Mouse (Mus musculus) forebrain, embryonic 15.5 days (tissue): Measurements from ENCODE around the gene Slc39a3. TPM values are rescaled to one million over a fixed set of nuclear protein-coding genes. Genes with fewer than 3 reads are reported as not detected.

ENCODE experiments used
- ATAC-seq: fragments of 200-750 bp; cut with Nextera tagmentation; replicated peaks from 2 replicates; pipeline ENCODE4 v1.8.0; 2017; ENCODE audit warnings: mild to moderate bottlenecking, moderate TSS enrichment, moderate library complexity
- H3K27ac ChIP-seq: fragments of 300-500 bp; sonication (generic); replicated peaks from 2 replicates; pipeline ENCODE4 v1.5.1; 2015; ENCODE audit warnings: mild to moderate bottlenecking, inconsistent platforms
- H3K27me3 ChIP-seq: fragments of 300-500 bp; sonication (generic); 2 replicates; pipeline ENCODE4 v1.6.1; 2015; ENCODE audit warnings: inconsistent platforms
- H3K36me3 ChIP-seq: fragments of 300-500 bp; sonication (generic); 2 replicates; pipeline ENCODE4 v1.6.1; 2015; ENCODE audit warnings: mild to moderate bottlenecking, inconsistent platforms
- H3K4me1 ChIP-seq: fragments of 300-500 bp; sonication (generic); 2 replicates; pipeline ENCODE4 v1.6.1; 2015; ENCODE audit warnings: inconsistent platforms
- H3K4me2 ChIP-seq: fragments of 300-500 bp; sonication (generic); replicated peaks from 2 replicates; pipeline ENCODE4 v1.6.1; 2015; ENCODE audit warnings: mild to moderate bottlenecking, inconsistent platforms
- H3K4me3 ChIP-seq: fragments of 300-500 bp; sonication (generic); 2 replicates; pipeline ENCODE4 v1.5.1; 2015; ENCODE audit warnings: mild to moderate bottlenecking, inconsistent platforms
- H3K9ac ChIP-seq: fragments of 300-500 bp; sonication (generic); replicated peaks from 2 replicates; pipeline ENCODE4 v1.6.1; 2015; ENCODE audit warnings: mild to moderate bottlenecking, inconsistent platforms
- H3K9me3 ChIP-seq: fragments of 300-500 bp; sonication (generic); 2 replicates; pipeline ENCODE4 v1.6.1; 2016; ENCODE audit warnings: inconsistent platforms
- WGBS: fragments of 180-500 bp; shearing (Covaris S2); methylation state at CpG from one replicate; pipeline ENCODE4 v1.1.7; 2015; ENCODE audit warnings: mixed read lengths; 5-methylcytosine and 5-hydroxymethylcytosine counted together
- polyA plus RNA-seq: library from polyadenylated mRNA; unstranded; fragments of >200 nt; fragmentation: Nextera tagmentation; extraction: Ambion mirVana; gene quantifications from 2 replicates; pipeline ENCODE4 v1.2.1, GENCODE M21; 2015

The Slc39a3 gene
- polyA plus RNA-seq, 1 experiment from 2014 or later = 46.3 TPM

DNA sequence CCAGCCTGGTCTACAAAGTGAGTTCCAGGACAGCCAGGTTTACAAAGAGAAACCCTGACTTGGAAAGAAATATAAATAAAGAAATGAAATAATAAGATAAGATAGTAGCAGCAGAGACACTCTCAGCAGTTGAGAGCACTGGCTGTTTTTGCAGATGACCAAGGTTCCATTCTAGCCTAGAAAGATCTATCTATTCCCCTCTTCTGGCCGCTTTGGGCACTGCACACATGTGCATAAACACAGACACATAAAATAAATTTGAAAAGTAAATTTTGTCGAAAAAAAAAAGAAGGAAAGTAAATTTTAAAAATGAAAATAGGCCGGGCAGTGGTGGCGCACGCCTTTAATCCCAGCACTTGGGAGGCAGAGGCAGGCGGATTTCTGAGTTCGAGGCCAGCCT is 975 bp downstream of the Slc39a3 start:
- no peaks in the 10 kb centered on the region for H3K27me3 ChIP-seq
- no peak overlapping the region for H3K27ac ChIP-seq
- H3K4me3 ChIP-seq = no peak overlapping the region
- 82% methylated on average over 7 of the region's 7 CpGs for WGBS
- H3K36me3 ChIP-seq = peaks cover 18% of the 10 kb centered on the region
- H3K4me1 ChIP-seq = peaks cover 14% of the 10 kb centered on the region
- H3K4me2 ChIP-seq = no peak overlapping the region
- no peak overlapping the region for H3K9ac ChIP-seq
- no peaks in the 10 kb centered on the region for H3K9me3 ChIP-seq
- no peak for ATAC-seq

DNA sequence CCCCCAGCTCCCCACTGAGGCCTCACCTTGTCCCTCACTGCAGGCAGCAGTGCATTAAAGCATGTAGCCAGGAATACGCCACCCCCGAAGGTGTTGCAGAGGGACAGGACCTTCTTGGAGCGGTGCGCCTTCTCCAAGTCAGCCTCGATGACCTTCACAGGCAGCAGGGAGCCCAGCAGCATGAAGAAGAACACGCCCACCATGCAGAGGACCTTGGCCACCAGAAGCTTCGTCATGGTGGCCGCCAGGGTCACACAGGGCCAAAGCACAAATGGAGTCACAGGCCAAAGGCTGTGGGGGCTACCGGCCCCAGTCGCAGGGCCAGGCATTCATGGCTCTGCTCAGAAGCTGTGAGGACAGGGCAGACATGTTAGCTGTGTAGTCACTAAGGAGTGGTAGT is 3.6 kb downstream of the Slc39a3 start:
- H3K36me3 ChIP-seq = peaks cover 28% of the 10 kb centered on the region
- 82% methylated on average over 10 of the region's 10 CpGs for WGBS
- H3K9ac ChIP-seq = no peak overlapping the region
- peaks cover 21% of the 10 kb centered on the region for H3K4me1 ChIP-seq
- H3K9me3 ChIP-seq = no peaks in the 10 kb centered on the region
- ATAC-seq = no peak
- no peaks in the 10 kb centered on the region for H3K27me3 ChIP-seq
- H3K27ac ChIP-seq = no peak overlapping the region
- H3K4me3 ChIP-seq = no peak overlapping the region
- H3K4me2 ChIP-seq = no peak overlapping the region

DNA sequence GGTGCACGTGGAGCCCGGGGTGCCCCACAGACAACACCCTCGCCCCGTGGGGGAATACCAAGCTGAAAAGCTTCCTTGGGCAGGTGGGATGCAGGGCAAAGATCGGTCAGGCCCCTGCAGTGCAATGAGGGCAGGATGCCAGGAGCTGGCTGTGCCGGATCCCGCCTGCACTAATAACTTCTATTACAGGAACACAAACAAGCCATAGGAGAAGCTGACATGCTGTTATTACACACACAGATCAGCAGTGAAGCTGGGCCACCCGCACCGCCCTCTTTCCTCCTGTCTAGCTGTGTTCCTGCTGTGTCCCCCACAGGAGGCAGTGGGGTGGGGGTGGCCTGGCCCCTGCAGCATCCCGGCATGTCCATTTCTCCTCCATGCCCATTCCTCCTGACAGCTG is 8.2 kb downstream of the Slc39a3 start:
- Histone ChIP-seq H3K9me3 (no peaks in the 10 kb centered on the region), H3K4me1 (peaks cover 26% of the 10 kb centered on the region), H3K9ac (no peak overlapping the region), H3K4me3 (no peak overlapping the region), H3K4me2 (no peak overlapping the region), H3K36me3 (peaks cover 28% of the 10 kb centered on the region), H3K27ac (no peak overlapping the region), H3K27me3 (0 out of 2 replicates have a peak, but pooled peaks cover 3% of the 10 kb centered on the region)
- no peak for ATAC-seq
- WGBS = 71% methylated on average over 10 of the region's 10 CpGs

DNA sequence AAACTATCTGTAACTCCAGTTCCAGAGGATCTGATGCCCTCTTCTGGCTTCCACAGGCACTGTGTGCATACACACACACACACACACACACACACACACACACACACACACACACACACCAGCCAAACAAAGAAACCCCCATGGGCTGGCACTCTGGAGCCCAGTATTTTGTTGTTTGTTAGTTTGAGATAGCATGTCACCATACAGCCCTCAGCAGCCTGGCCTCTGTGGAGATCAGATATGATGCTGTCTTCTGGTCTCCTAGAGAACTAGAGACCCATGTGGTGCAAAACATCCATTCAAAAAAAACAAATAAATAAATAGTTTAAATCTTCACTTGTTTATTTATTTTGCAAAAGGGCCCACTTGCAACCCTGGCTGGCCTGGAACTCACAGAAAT is 9.0 kb downstream of the Slc39a3 start:
- no peak overlapping the region for H3K27ac ChIP-seq
- H3K36me3 ChIP-seq = peaks cover 28% of the 10 kb centered on the region
- no peaks in the 10 kb centered on the region for H3K9me3 ChIP-seq
- H3K4me3 ChIP-seq = no peak overlapping the region
- 0 out of 2 replicates have a peak, but pooled peaks cover 3% of the 10 kb centered on the region for H3K27me3 ChIP-seq
- no peak for ATAC-seq
- H3K4me1 ChIP-seq = peaks cover 26% of the 10 kb centered on the region
- no peak overlapping the region for H3K9ac ChIP-seq
- no peak overlapping the region for H3K4me2 ChIP-seq

DNA sequence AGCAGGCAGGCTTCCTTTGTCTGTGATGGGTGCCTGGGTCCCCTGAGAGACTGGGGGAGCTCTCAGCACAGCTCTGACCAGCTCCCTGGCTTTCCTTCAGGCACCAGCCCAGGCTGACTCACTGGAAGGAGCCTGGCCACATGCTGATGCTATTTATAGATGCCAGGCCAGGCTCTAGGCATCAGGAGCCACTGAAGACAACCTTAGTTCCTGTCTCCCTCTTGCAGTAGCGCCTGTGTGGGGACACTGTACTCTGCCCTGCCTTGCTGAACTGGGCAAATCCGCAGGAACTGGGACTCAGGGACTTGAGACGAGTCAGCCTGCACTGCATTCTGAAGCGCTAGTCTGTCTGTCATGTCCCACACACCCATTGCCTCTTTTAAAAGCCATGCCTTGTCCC is 9.9 kb downstream of the Slc39a3 start:
- Histone ChIP-seq H3K4me2 (no peak overlapping the region), H3K27ac (no peak overlapping the region), H3K36me3 (peaks cover 19% of the 10 kb centered on the region), H3K27me3 (0 out of 2 replicates have a peak, but pooled peaks cover 3% of the 10 kb centered on the region), H3K9ac (no peak overlapping the region), H3K9me3 (no peaks in the 10 kb centered on the region), H3K4me3 (no peak overlapping the region), H3K4me1 (peaks cover 26% of the 10 kb centered on the region)
- no peak for ATAC-seq
- 70% methylated on average over 4 of the region's 4 CpGs for WGBS

DNA sequence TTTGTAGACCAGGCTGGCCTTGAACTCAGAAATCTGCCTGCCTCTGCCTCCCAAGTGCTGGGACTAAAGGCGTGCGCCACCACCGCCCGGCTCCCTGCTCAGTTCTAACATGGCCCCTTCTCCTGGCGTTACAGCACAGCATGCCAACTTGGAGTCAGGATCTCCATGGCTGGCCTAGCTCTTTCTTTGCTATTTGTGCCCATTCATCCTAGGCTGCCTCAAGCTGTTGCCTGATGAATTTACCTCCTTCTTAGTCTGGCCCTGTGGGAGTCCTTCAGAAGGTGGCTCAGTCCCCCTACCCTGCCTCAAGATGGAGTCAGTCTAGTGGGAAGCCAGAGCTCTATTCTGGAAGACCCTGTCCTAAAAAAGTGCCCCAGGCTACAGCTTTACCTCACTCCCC is 10.4 kb downstream of the Slc39a3 start:
- H3K4me3 ChIP-seq = no peak overlapping the region
- ATAC-seq = no peak
- no peak overlapping the region for H3K9ac ChIP-seq
- 0 out of 2 replicates have a peak, but pooled peaks cover 3% of the 10 kb centered on the region for H3K27me3 ChIP-seq
- no peaks in the 10 kb centered on the region for H3K9me3 ChIP-seq
- 95% methylated on average over 5 of the region's 5 CpGs for WGBS
- H3K36me3 ChIP-seq = peaks cover 16% of the 10 kb centered on the region
- peaks cover 26% of the 10 kb centered on the region for H3K4me1 ChIP-seq
- H3K4me2 ChIP-seq = no peak overlapping the region
- no peak overlapping the region for H3K27ac ChIP-seq

DNA sequence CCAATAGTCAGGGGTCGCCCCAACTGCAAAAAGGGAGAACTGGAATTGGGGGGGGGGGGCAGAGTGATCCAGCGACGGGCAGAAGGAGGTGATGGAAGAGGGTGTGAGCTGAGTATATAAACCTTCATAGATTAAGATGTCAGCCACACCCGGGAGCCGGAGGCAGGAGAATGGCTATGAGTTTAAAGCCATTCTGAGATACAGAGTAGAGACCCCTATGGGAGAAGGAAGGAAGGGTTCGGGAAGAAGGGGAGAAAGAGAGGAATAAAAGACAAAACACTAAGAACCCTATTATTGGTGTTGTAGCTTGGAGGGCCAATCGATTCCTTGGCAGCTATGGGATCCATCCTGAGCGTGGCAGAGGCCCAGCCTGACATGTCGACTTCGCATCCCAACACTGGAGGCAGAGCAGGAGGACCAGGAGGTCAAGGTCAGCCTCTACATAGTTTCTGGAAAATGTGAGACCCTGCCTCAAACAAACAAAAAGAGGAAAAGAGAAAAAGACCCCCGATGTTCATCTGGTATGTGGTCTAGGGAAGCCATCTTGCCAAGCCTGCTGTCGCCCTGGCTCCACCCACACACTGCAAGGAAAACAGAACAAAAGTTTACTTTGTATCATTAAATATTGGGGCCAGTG is 11.5 kb downstream of the Slc39a3 start, which contains the start of gene Diras1:
Diras1 (minus strand) TSS at position 24 of the 637 bp plus-strand sequence.
- H3K9me3 ChIP-seq = no peaks in the 10 kb centered on the region
- peak within 1 kb of the TSS; percentile 78 for H3K9ac ChIP-seq
- 0 out of 2 replicates have a peak, but pooled peaks cover 3% of the 10 kb centered on the region for H3K27me3 ChIP-seq
- peak within 1 kb of the TSS; percentile 55 for H3K4me3 ChIP-seq
- peaks cover 26% of the 10 kb centered on the region for H3K4me1 ChIP-seq
- no peak within 1 kb of the TSS for H3K27ac ChIP-seq
- H3K4me2 ChIP-seq = peak within 1 kb of the TSS; percentile 84
- 45% methylated on average over 12 of the region's 12 CpGs for WGBS
- H3K36me3 ChIP-seq = peaks cover 5% of the 10 kb centered on the region
- no peak for ATAC-seq

DNA sequence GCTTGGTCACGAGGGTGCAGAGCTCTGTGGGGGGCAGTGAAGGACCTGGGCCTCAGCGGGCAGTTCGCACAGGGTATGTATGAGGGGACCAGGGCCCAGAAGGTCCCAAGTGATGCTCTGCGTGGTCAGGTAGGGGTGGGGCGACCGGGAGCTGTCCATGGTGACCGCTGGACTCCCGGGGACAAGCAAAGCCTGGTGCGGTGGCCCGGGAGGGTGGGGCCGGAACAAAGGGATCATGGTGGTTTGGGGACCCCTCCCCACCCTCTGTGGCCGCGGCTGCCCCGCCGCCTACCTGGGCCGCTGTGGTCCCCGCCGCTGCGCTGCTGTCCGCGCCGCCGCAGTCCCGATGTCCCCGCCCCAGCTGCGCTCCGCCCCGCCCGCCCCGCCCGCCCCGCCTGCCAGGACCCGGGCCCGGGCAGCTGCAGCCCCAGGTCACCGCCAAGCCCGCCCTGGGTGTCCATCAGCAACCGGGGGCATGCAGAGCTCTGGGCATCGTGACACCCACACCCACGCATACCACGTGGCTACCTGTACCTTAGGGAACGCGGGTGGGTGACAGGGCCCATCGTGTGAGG is 12.1 kb downstream of the Slc39a3 start:
- H3K4me1 ChIP-seq = peaks cover 26% of the 10 kb centered on the region
- H3K36me3 ChIP-seq = no peaks in the 10 kb centered on the region; the same call in 1 of the 2 replicates
- WGBS = under 1% methylated on average over 39 of the region's 43 CpGs
- H3K27me3 ChIP-seq = 0 out of 2 replicates have a peak, but pooled peaks cover 3% of the 10 kb centered on the region
- peak; percentile 29 for ATAC-seq
- no peaks in the 10 kb centered on the region for H3K9me3 ChIP-seq
- peak overlapping the region; percentile 55 for H3K4me3 ChIP-seq
- peak overlapping the region; percentile 78 for H3K9ac ChIP-seq
- H3K4me2 ChIP-seq = peak overlapping the region; percentile 84
- H3K27ac ChIP-seq = no peak overlapping the region

DNA sequence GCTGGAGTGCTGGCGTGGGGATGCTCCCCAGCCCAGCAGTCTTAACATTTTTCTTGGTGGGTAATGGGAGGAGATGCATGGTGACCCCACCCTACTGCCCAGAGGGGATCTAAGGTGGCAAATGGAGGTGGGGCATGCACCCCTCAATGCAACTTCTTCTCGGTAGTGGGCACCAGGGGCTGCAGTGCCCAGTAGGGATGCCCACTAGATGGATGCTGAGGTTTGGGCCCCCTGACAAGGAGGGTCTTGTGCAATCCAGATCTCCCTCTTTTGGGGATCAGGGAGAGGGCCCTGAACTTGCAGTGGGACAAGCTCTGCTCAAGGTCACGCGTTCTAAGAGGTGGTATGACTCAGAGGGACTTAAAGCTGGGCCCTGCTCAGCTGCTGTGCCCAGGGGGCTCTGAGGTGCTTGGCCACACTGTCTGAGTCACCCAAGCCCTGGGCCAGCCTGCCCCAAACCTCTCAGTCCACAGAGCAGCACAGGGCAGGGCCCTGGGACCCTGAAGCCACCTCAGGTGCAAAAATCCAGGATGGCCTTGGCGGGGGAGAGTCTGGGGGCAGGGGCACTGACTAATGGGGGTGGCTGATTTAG is 12.8 kb downstream of the Slc39a3 start:
- Histone ChIP-seq H3K27ac (no peak overlapping the region), H3K27me3 (0 out of 2 replicates have a peak, but pooled peaks cover 3% of the 10 kb centered on the region), H3K36me3 (no peaks in the 10 kb centered on the region), H3K9ac (peak overlapping the region; percentile 78; the same call in 1 of the 2 replicates), H3K4me3 (peak overlapping the region; percentile 55), H3K9me3 (no peaks in the 10 kb centered on the region), H3K4me2 (peak overlapping the region; percentile 84), H3K4me1 (peaks cover 23% of the 10 kb centered on the region)
- ATAC-seq = peak; percentile 14; the same call in 1 of the 2 replicates
- WGBS = 71% methylated on average over 5 of the region's 5 CpGs

DNA sequence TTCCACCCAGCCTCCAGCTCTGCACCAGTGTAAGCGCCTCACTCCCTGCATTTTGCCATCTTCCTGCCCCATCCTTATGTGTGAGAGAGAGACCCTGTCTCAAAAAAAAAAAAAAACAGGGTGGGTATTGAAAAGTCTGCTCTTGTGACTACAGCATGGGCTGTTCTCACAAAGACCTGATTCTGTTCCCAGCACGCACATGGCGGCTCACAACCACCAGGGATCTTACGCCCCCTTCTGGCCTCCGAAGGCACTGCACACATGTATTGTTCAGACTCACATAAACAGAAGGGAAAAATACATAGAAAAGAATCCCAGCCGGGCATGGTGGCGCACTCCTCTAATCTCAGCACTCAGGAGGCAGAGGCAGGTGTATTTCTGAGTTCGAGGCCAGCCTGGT is 14.5 kb downstream of the Slc39a3 start:
- H3K27ac ChIP-seq = no peak overlapping the region
- 67% methylated on average over 8 of the region's 8 CpGs for WGBS
- H3K4me1 ChIP-seq = peaks cover 19% of the 10 kb centered on the region
- H3K9ac ChIP-seq = no peak overlapping the region
- 0 out of 2 replicates have a peak, but pooled peaks cover 3% of the 10 kb centered on the region for H3K27me3 ChIP-seq
- no peak for ATAC-seq
- no peaks in the 10 kb centered on the region for H3K9me3 ChIP-seq
- H3K4me2 ChIP-seq = no peak overlapping the region
- H3K4me3 ChIP-seq = no peak overlapping the region
- no peaks in the 10 kb centered on the region for H3K36me3 ChIP-seq

DNA sequence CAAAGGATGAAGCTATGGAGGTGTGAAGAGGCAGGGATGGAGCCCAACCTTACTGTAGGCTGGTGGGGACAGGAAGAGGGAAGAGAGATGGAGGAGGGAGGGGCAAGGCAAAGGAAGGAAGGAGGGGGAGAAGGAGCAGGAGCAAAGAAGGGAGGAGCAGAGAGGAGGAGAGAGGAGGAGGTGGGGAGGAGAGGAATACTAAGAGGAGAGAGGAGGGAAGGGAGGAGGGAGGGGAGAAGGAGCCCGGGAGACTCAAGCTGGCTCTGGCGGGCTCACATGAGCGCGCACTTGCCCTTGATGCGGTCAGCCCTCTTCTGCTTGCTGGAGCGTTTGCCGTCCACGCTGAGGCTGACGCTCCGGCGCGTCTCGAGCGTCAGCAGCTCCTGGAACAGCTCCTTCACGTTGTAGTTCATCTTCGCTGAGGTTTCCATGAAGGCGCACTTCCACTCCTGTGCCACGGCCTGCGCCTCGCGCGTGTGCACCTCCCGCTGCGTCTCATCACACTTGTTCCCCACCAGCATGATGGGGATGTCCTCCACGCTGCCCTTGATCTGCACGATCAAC is 15.6 kb downstream of the Slc39a3 start:
- peak overlapping the region; percentile 11 for H3K4me2 ChIP-seq
- no peak overlapping the region for H3K4me3 ChIP-seq
- H3K9me3 ChIP-seq = no peaks in the 10 kb centered on the region
- H3K36me3 ChIP-seq = no peaks in the 10 kb centered on the region
- H3K4me1 ChIP-seq = peaks cover 19% of the 10 kb centered on the region
- ATAC-seq = no peak
- H3K27ac ChIP-seq = no peak overlapping the region
- 0 out of 2 replicates have a peak, but pooled peaks cover 3% of the 10 kb centered on the region for H3K27me3 ChIP-seq
- H3K9ac ChIP-seq = peak overlapping the region; percentile 13; the same call in 1 of the 2 replicates
- WGBS = 17% methylated on average over 26 of the region's 26 CpGs

DNA sequence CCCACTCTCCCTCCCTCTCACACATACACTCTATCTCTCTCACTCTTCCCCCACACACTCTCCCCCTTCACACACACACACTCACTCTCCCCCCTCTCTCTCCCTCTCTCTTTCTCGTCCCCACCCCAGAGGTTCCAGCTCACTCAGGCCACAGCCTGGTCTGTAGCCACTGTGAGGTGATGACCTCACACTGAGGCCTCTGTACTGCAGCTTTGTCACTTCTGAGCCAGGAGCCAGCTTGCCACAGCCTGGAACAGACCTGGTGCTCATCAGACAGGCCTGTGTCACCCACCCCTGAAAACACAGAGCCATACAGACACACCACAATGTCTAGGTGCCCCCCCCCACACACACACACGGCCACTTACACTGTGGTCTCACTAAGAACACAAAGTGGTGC is 17.0 kb downstream of the Slc39a3 start:
- Histone ChIP-seq H3K27ac (no peak overlapping the region), H3K4me1 (peaks cover 16% of the 10 kb centered on the region), H3K36me3 (no peaks in the 10 kb centered on the region), H3K27me3 (0 out of 2 replicates have a peak, but pooled peaks cover 3% of the 10 kb centered on the region), H3K9ac (no peak overlapping the region), H3K4me3 (no peak overlapping the region), H3K4me2 (no peak overlapping the region), H3K9me3 (no peaks in the 10 kb centered on the region)
- WGBS = 69% methylated on average over 2 of the region's 2 CpGs
- no peak for ATAC-seq
